ENCODE assay signal across 9 mouse cellular contexts in the genomic region with DNA sequence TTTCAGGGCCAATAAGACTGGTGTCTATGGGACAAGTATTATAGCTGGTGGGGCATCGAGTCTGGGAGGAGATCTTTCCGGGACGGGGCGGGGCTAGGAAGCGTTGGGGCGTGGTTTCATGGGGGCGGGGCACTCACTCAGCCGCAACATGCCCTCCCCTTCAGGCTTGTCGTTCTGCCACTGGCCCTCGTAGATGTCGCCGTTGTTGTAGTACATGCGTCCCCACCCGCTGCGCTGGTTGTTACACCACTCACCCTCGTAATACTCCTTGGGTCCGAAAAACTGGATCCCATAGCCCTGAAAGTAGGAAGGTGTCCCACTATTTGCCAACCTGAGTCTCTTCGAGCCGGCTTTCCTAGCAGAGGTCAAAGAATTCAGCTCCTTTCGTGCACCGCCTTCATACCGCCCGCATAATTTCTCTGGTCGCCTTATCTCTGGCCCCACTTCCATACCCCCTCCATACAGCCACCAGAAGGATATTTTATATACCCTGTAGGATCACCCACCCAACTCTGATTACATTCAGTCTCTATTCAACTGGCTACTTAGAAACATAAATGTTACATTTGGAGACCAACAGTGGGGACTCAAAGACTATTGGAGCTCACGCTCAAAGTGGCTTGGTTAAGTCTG. TPM values are rescaled to one million over a fixed set of nuclear protein-coding genes. Genes with fewer than 3 reads are reported as not detected.
DNase-seq lines count a peak whose midpoint lies in the region; ATAC-seq and TF ChIP-seq lines count a peak whose summit lies in the region.
"Had no signal": no experiment of that assay in that cellular context is flagged by ENCODE, and none has a peak within 500 bp of the region (broad histone marks: within the 10 kb centered on the region; RNA-seq: fewer than 3 reads in every experiment).

No protein-coding gene starts in this region.

- TF ChIP-seq POLR2A in MEL (IDR thresholded peaks at IDR 0.05; ENCODE audit: control insufficient read depth in 1 of 2, insufficient read depth in 1 of 2, low read depth in 1 of 2, low read length in 2 of 2, poor library complexity in 1 of 2): peak in 1 of 2 experiments; percentile 79; a peak in 2 of 4 replicates
- TF ChIP-seq POLR2A in brain, embryonic 14.5 days (IDR thresholded peaks at IDR 0.05; ENCODE audit: borderline replicate concordance, extremely low read depth, insufficient read depth, insufficient read length, poor library complexity, severe bottlenecking): no peak
- TF ChIP-seq POLR2A in liver, adult 2 months (IDR thresholded peaks at IDR 0.05; ENCODE audit: extremely low read depth, insufficient read depth, low read length): no peak

- H3K9ac ChIP-seq in MEL (ENCODE audit: control insufficient read depth, low read depth, low read length, poor library complexity, severe bottlenecking): peak overlapping the region; percentile 56
- no peak overlapping the region; the same call in 1 of the 2 replicates for H3K9ac ChIP-seq in hindbrain, embryonic 14.5 days
- H3K9ac ChIP-seq in liver, adult 2 months (ENCODE audit: low read depth, low read length): peak overlapping the region; percentile 22
- no peak overlapping the region for H3K9ac ChIP-seq in midbrain, postnatal 0 days (replicated peaks; ENCODE audit: low read length, poor library complexity, severe bottlenecking)

- no peak for TF ChIP-seq RAD21 in MEL (IDR thresholded peaks at IDR 0.05; ENCODE audit: low read depth, low read length)

- peaks cover 0 to 9% of the 10 kb centered on the region in 2 experiments; a peak in 2 of 4 replicates for H3K36me3 ChIP-seq in MEL (ENCODE audit: control insufficient read depth in 1 of 2, insufficient read depth in 2 of 2, low read length in 2 of 2)
- no peaks in the 10 kb centered on the region for H3K36me3 ChIP-seq in hindbrain, embryonic 14.5 days (replicated peaks; ENCODE audit: control insufficient read depth, insufficient read depth)
- no peaks in the 10 kb centered on the region for H3K36me3 ChIP-seq in liver, adult 2 months (ENCODE audit: control insufficient read depth, insufficient read depth, low read length)
- H3K36me3 ChIP-seq in midbrain, postnatal 0 days (ENCODE audit: insufficient read depth, low read length): no peaks in the 10 kb centered on the region

- H3K79me2 ChIP-seq in MEL (ENCODE audit: control insufficient read depth, insufficient read depth, low read length, poor library complexity): no peaks in the 10 kb centered on the region
- no peaks in the 10 kb centered on the region for H3K79me2 ChIP-seq in liver, adult 2 months (ENCODE audit: control insufficient read depth, insufficient read depth, low read length)

- peak overlapping the region; percentile 52 to 69 for H3K4me3 ChIP-seq in MEL (ENCODE audit: control insufficient read depth in 1 of 2, insufficient read depth in 1 of 2, low read depth in 2 of 2, low read length in 2 of 2)
- H3K4me3 ChIP-seq in gastrocnemius, adult 2 months: peak overlapping the region; percentile 74
- no peak overlapping the region for H3K4me3 ChIP-seq in hindbrain, embryonic 14.5 days (replicated peaks; ENCODE audit: low read length)
- peak overlapping the region; percentile 8 for H3K4me3 ChIP-seq in liver, adult 2 months (ENCODE audit: insufficient read depth, low read depth, low read length)
- H3K4me3 ChIP-seq in midbrain, postnatal 0 days (ENCODE audit: low read depth, low read length): 0 out of 2 replicates have a peak overlapping the region, but pooled peaks have one; percentile 2

- peaks cover 2 to 23% of the 10 kb centered on the region in 2 experiments; a peak in 3 of 4 replicates for H3K4me1 ChIP-seq in MEL (ENCODE audit: control insufficient read depth in 1 of 2, insufficient read depth in 2 of 2, low read length in 2 of 2)
- peaks cover 6% of the 10 kb centered on the region; the same call in 1 of the 2 replicates for H3K4me1 ChIP-seq in hindbrain, embryonic 14.5 days (replicated peaks; ENCODE audit: control insufficient read depth, insufficient read depth, low read length)
- H3K4me1 ChIP-seq in liver, adult 2 months (ENCODE audit: control insufficient read depth, insufficient read depth, low read length): 0 out of 2 replicates have a peak, but pooled peaks cover 3% of the 10 kb centered on the region
- H3K4me1 ChIP-seq in midbrain, postnatal 0 days (ENCODE audit: insufficient read depth, low read length): no peaks in the 10 kb centered on the region

- no peak for TF ChIP-seq CTCF in MEL (IDR thresholded peaks at IDR 0.05 in 2 of 3, conservative IDR thresholded peaks at IDR 0.05 in 1 of 3; ENCODE audit: control insufficient read depth in 1 of 3, insufficient read depth in 1 of 3, low read depth in 2 of 3, low read length in 3 of 3, poor library complexity in 1 of 3, severe bottlenecking in 1 of 3)
- no peak for TF ChIP-seq CTCF in brain, embryonic 14.5 days (IDR thresholded peaks at IDR 0.05; ENCODE audit: borderline replicate concordance, extremely low read depth, insufficient read depth, insufficient read length)
- TF ChIP-seq CTCF in gastrocnemius, adult 2 months (IDR thresholded peaks at IDR 0.05): no peak
- TF ChIP-seq CTCF in liver, adult 2 months (IDR thresholded peaks at IDR 0.05; ENCODE audit: low read depth, low read length): no peak
- TF ChIP-seq CTCF in midbrain, postnatal 0 days (IDR thresholded peaks at IDR 0.05): no peak

- peak overlapping the region; percentile 49 for H3K4me2 ChIP-seq in hindbrain, embryonic 14.5 days (replicated peaks)
- peak overlapping the region; percentile 45 for H3K4me2 ChIP-seq in midbrain, postnatal 0 days (ENCODE audit: low read depth, low read length, poor library complexity, severe bottlenecking)

- no peaks in the 10 kb centered on the region for H3K9me3 ChIP-seq in MEL (replicated peaks; ENCODE audit: insufficient read depth, low read length)
- no peaks in the 10 kb centered on the region for H3K9me3 ChIP-seq in hindbrain, embryonic 14.5 days (ENCODE audit: control insufficient read depth, low read length)
- H3K9me3 ChIP-seq in midbrain, postnatal 0 days (ENCODE audit: low read length): no peaks in the 10 kb centered on the region

- DNase-seq in MEL (ENCODE audit: low read depth, low spot score): peak; percentile 96
- DNase-seq in brain, embryonic 14.5 days (ENCODE audit: low read depth): peak; percentile 47
- DNase-seq in gastrocnemius, adult 2 months: peak; percentile 90
- DNase-seq in hindbrain, embryonic 14.5 days (ENCODE audit: low spot score): no peak
- peak; percentile 70 for DNase-seq in liver, adult 2 months (ENCODE audit: extremely low read depth, low read depth, low spot score)
- DNase-seq in midbrain, postnatal 0 days (ENCODE audit: low spot score): no peak
- peak; percentile 85 for DNase-seq in testis, postnatal 10 days (ENCODE audit: low spot score)
- no peak for DNase-seq in right cerebral cortex, postnatal 25 days

- no peak for ATAC-seq in hindbrain, embryonic 14.5 days (ENCODE audit: low FRiP score)
- ATAC-seq in midbrain, postnatal 0 days (ENCODE audit: low FRiP score): no peak

- TF ChIP-seq EP300 in MEL (IDR thresholded peaks at IDR 0.05; ENCODE audit: low read depth in 1 of 2, low read length in 2 of 2): no peak

- no peaks in the 10 kb centered on the region for H3K27me3 ChIP-seq in MEL (ENCODE audit: control insufficient read depth in 1 of 2, insufficient read depth in 2 of 2, low read length in 2 of 2)
- H3K27me3 ChIP-seq in hindbrain, embryonic 14.5 days (ENCODE audit: control insufficient read depth, insufficient read depth, low read length): no peaks in the 10 kb centered on the region
- H3K27me3 ChIP-seq in liver, adult 2 months (ENCODE audit: control insufficient read depth, insufficient read depth, low read length): no peaks in the 10 kb centered on the region
- no peaks in the 10 kb centered on the region for H3K27me3 ChIP-seq in midbrain, postnatal 0 days (ENCODE audit: insufficient read depth, low read length)

- intact Hi-C loops in gastrocnemius, adult 2 months (cut with DNase I): no loop called here

- peak overlapping the region; percentile 53 for H3K27ac ChIP-seq in MEL (ENCODE audit: control insufficient read depth, low read depth, low read length)
- peak overlapping the region; percentile 82 for H3K27ac ChIP-seq in gastrocnemius, adult 2 months
- no peak overlapping the region for H3K27ac ChIP-seq in hindbrain, embryonic 14.5 days
- peak overlapping the region; percentile 17 for H3K27ac ChIP-seq in liver, adult 2 months (replicated peaks; ENCODE audit: insufficient read depth, low read depth, low read length)
- no peak overlapping the region for H3K27ac ChIP-seq in midbrain, postnatal 0 days (ENCODE audit: low read depth, low read length)

- WGBS in hindbrain, embryonic 14.5 days: 4% methylated on average over 25 of the region's 25 CpGs
- WGBS in liver, adult 2 months: 4% methylated on average over 25 of the region's 25 CpGs
- 5% methylated on average over 25 of the region's 25 CpGs for WGBS in midbrain, postnatal 0 days

RNA-seq across cellular contexts. Expression of a gene that starts 7.6 kb away (rescaled TPM):
- not detected in 2 replicates for total RNA-seq in MEL (2012; rRNA removed)
- polyA plus RNA-seq in MEL (2012; ENCODE audit: insufficient read depth in 1 of 2, insufficient read length in 2 of 2, low read depth in 1 of 2, low replicate concordance in 2 of 2, missing spikeins in 1 of 2): not detected
- 0.16 and 0.59 TPM in 2 replicates for polyA plus RNA-seq in brain, embryonic 14.5 days (2012; rRNA removed)
- not detected for total RNA-seq in gastrocnemius, adult 2 months (2021)
- 0.79 TPM in 1 of 2 replicates, not detected in the other for polyA plus RNA-seq in hindbrain, embryonic 14.5 days (2014; fragmentation: Nextera tagmentation; extraction: Ambion mirVana)
- not detected in 2 replicates for total RNA-seq in liver, adult 2 months (2014; rRNA removed)
- polyA plus RNA-seq in liver, adult 2 months (2012; rRNA removed): not detected in 2 replicates
- not detected in 2 replicates for total RNA-seq in midbrain, postnatal 0 days (2014; rRNA removed)
- polyA plus RNA-seq in midbrain, postnatal 0 days (2015; fragmentation: Nextera tagmentation; extraction: Ambion mirVana): 1.1 and 1.3 TPM in 2 replicates
- polyA plus RNA-seq: large intestine, adult 2 months had no signal

RNA-seq across cellular contexts. Expression of a gene that starts 24.4 kb away (rescaled TPM):
- 4.5 and 4.7 TPM in 2 replicates for total RNA-seq in MEL (2012; rRNA removed)
- 10 to 100 TPM in 1 of 2 experiments, not detected in 1; 13.3 TPM for polyA plus RNA-seq in MEL (2012; ENCODE audit: insufficient read depth in 1 of 2, insufficient read length in 2 of 2, low read depth in 1 of 2, low replicate concordance in 2 of 2, missing spikeins in 1 of 2)
- 21.2 and 23.6 TPM in 2 replicates for polyA plus RNA-seq in brain, embryonic 14.5 days (2012; rRNA removed)
- total RNA-seq in gastrocnemius, adult 2 months (2021): 10 to 100 TPM; 32.1 to 38.7 TPM
- 16.2 and 18.0 TPM in 2 replicates for polyA plus RNA-seq in hindbrain, embryonic 14.5 days (2014; fragmentation: Nextera tagmentation; extraction: Ambion mirVana)
- total RNA-seq in liver, adult 2 months (2014; rRNA removed): 4.2 and 5.8 TPM in 2 replicates
- 39.3 and 43.1 TPM in 2 replicates for polyA plus RNA-seq in liver, adult 2 months (2012; rRNA removed)
- total RNA-seq in midbrain, postnatal 0 days (2014; rRNA removed): 16.3 and 24.0 TPM in 2 replicates
- 13.5 and 14.8 TPM in 2 replicates for polyA plus RNA-seq in midbrain, postnatal 0 days (2015; fragmentation: Nextera tagmentation; extraction: Ambion mirVana)

RNA-seq across cellular contexts. Expression of a gene that starts 29.0 kb away (rescaled TPM):
- 4.3 and 6.8 TPM in 2 replicates for total RNA-seq in MEL (2012; rRNA removed)
- 1 to 10 TPM in 1 of 2 experiments, not detected in 1; 5.6 TPM for polyA plus RNA-seq in MEL (2012; ENCODE audit: insufficient read depth in 1 of 2, insufficient read length in 2 of 2, low read depth in 1 of 2, low replicate concordance in 2 of 2, missing spikeins in 1 of 2)
- polyA plus RNA-seq in brain, embryonic 14.5 days (2012; rRNA removed): 13.9 and 16.0 TPM in 2 replicates
- total RNA-seq in gastrocnemius, adult 2 months (2021): 10 to 100 TPM; 19.2 to 23.2 TPM
- 13.0 and 14.0 TPM in 2 replicates for polyA plus RNA-seq in hindbrain, embryonic 14.5 days (2014; fragmentation: Nextera tagmentation; extraction: Ambion mirVana)
- total RNA-seq in liver, adult 2 months (2014; rRNA removed): 2.7 and 3.4 TPM in 2 replicates
- polyA plus RNA-seq in liver, adult 2 months (2012; rRNA removed): 2.0 and 3.8 TPM in 2 replicates
- 13.3 and 16.2 TPM in 2 replicates for total RNA-seq in midbrain, postnatal 0 days (2014; rRNA removed)
- 17.1 and 19.7 TPM in 2 replicates for polyA plus RNA-seq in midbrain, postnatal 0 days (2015; fragmentation: Nextera tagmentation; extraction: Ambion mirVana)

RNA-seq across cellular contexts. Expression of a gene that starts 49.6 kb away (rescaled TPM):
- total RNA-seq in MEL (2012; rRNA removed): 24.8 and 29.2 TPM in 2 replicates
- 10 to 100 TPM in 1 of 2 experiments, not detected in 1; 48.9 TPM for polyA plus RNA-seq in MEL (2012; ENCODE audit: insufficient read depth in 1 of 2, insufficient read length in 2 of 2, low read depth in 1 of 2, low replicate concordance in 2 of 2, missing spikeins in 1 of 2)
- 81.7 and 102 TPM in 2 replicates for polyA plus RNA-seq in brain, embryonic 14.5 days (2012; rRNA removed)
- 10 to 100 TPM; 11.5 to 13.3 TPM for total RNA-seq in gastrocnemius, adult 2 months (2021)
- polyA plus RNA-seq in hindbrain, embryonic 14.5 days (2014; fragmentation: Nextera tagmentation; extraction: Ambion mirVana): 80.8 and 87.1 TPM in 2 replicates
- 3.0 and 4.9 TPM in 2 replicates for total RNA-seq in liver, adult 2 months (2014; rRNA removed)
- 5.5 and 7.1 TPM in 2 replicates for polyA plus RNA-seq in liver, adult 2 months (2012; rRNA removed)
- 107 and 110 TPM in 2 replicates for total RNA-seq in midbrain, postnatal 0 days (2014; rRNA removed)
- 78.6 and 78.8 TPM in 2 replicates for polyA plus RNA-seq in midbrain, postnatal 0 days (2015; fragmentation: Nextera tagmentation; extraction: Ambion mirVana)

Comparison
In these comparisons a context has a peak if more than half of its experiments do, and no peak if none do; other contexts are left out.
1. DNase-seq: peak in MEL (single experiment), brain, embryonic 14.5 days (single experiment), gastrocnemius, adult 2 months (single experiment), liver, adult 2 months (single experiment) and testis, postnatal 10 days (single experiment); none in hindbrain, embryonic 14.5 days (single experiment), midbrain, postnatal 0 days (single experiment) and right cerebral cortex, postnatal 25 days (single experiment).
2. H3K27ac ChIP-seq: peak in MEL (single experiment), gastrocnemius, adult 2 months (single experiment) and liver, adult 2 months (single experiment); none in hindbrain, embryonic 14.5 days (single experiment) and midbrain, postnatal 0 days (single experiment).
3. H3K9ac ChIP-seq: peak in MEL (single experiment) and liver, adult 2 months (single experiment); none in hindbrain, embryonic 14.5 days (single experiment) and midbrain, postnatal 0 days (single experiment).